Mouse (Mus musculus): Measurements from ENCODE around the gene Drg1.
"Not testable (repeated sequence)": the region's sequence is repeated elsewhere in the genome, so short reads cannot be mapped to it uniquely, and the experiment has no call there.

Drg1 gene

GRCm38 (mm10) chr11:3165210-3165782 is 100.9 kb downstream of the Drg1 start:
- DNase-seq = not testable (repeated sequence)

- DNase-seq = not testable (repeated sequence)
Measured at GRCm38 (mm10) chr11:3163661-3164060, 102.6 kb downstream of the Drg1 start.

GRCm38 (mm10) chr11:3163122-3163521 is 103.1 kb downstream of the Drg1 start:
- peak in 1 of 2 experiments; percentile 59 for DNase-seq

- peak; percentile 76 to 78 for DNase-seq
Measured at GRCm38 (mm10) chr11:3162236-3162897, 103.8 kb downstream of the Drg1 start.

GRCm38 (mm10) chr11:3161370-3161769 is 104.8 kb downstream of the Drg1 start:
- DNase-seq = peak; percentile 61 to 79

- DNase-seq = not testable (repeated sequence)
Measured at GRCm38 (mm10) chr11:3158800-3159199, 107.4 kb downstream of the Drg1 start.

- peak in 1 of 2 experiments; percentile 33 for DNase-seq
Measured at GRCm38 (mm10) chr11:3157996-3158395, 108.2 kb downstream of the Drg1 start.

- not testable (repeated sequence) for DNase-seq
Measured at GRCm38 (mm10) chr11:3156991-3157390, 109.2 kb downstream of the Drg1 start.

GRCm38 (mm10) chr11:3153666-3154397 is 112.4 kb downstream of the Drg1 start:
- DNase-seq = peak; percentile 70 to 82

GRCm38 (mm10) chr11:3151358-3151757 is 114.9 kb downstream of the Drg1 start:
- DNase-seq = peak; percentile 27 to 53

GRCm38 (mm10) chr11:3150677-3151003 is 115.6 kb downstream of the Drg1 start:
- not testable (repeated sequence) for DNase-seq

GRCm38 (mm10) chr11:3150003-3150676 is 116.1 kb downstream of the Drg1 start:
- DNase-seq = peak; percentile 57 to 79

- DNase-seq = peak in 1 of 2 experiments; percentile 48
Measured at GRCm38 (mm10) chr11:3149471-3149870, 116.7 kb downstream of the Drg1 start.

- DNase-seq = not testable (repeated sequence)
Measured at GRCm38 (mm10) chr11:3146806-3147205, 119.4 kb downstream of the Drg1 start.

- not testable (repeated sequence) for DNase-seq
Measured at GRCm38 (mm10) chr11:3145359-3146165, 120.7 kb downstream of the Drg1 start.

GRCm38 (mm10) chr11:3143984-3144383 is 122.2 kb downstream of the Drg1 start:
- peak in 1 of 2 experiments; percentile 19 for DNase-seq

- DNase-seq = peak; percentile 90 to 94
Measured at GRCm38 (mm10) chr11:3142413-3142812, 123.8 kb downstream of the Drg1 start.

- DNase-seq = not testable (repeated sequence)
Measured at GRCm38 (mm10) chr11:3140967-3141535, 125.2 kb downstream of the Drg1 start.

GRCm38 (mm10) chr11:3138323-3138722 is 127.9 kb downstream of the Drg1 start:
- DNase-seq = peak; percentile 65 to 68

Measured in lung, postnatal 4 days (tissue).